Mouse (Mus musculus) hindbrain, postnatal 0 days (tissue): ENCODE results near the gene Nomo1. TPM values are rescaled to one million over a fixed set of nuclear protein-coding genes. Genes with fewer than 3 reads are reported as not detected.

Source experiments
- ATAC-seq: fragments of 200-750 bp; cut with Nextera tagmentation; 2 replicates; pipeline ENCODE4 v1.8.0; 2017; ENCODE audit warnings: mild to moderate bottlenecking, moderate TSS enrichment, moderate library complexity
- DNase-seq: peaks from one replicate; pipeline ENCODE4 v3.0.0-alpha.2; 2015; ENCODE audit warnings: low spot score
- H3K27ac ChIP-seq: fragments of 300-500 bp; sonication (generic); 2 replicates; pipeline ENCODE4 v1.5.1; 2014; ENCODE audit warnings: mild to moderate bottlenecking
- H3K27me3 ChIP-seq: fragments of 300-500 bp; sonication (generic); 2 replicates; pipeline ENCODE4 v1.6.1; 2014; ENCODE audit warnings: low read length, mixed read lengths; ENCODE audit not compliant: insufficient read depth
- H3K36me3 ChIP-seq: fragments of 300-500 bp; sonication (generic); 2 replicates; pipeline ENCODE4 v1.6.1; 2014; ENCODE audit warnings: low read length, mixed read lengths; ENCODE audit not compliant: insufficient read depth
- H3K4me1 ChIP-seq: fragments of 300-500 bp; sonication (generic); 2 replicates; pipeline ENCODE4 v1.6.1; 2014; ENCODE audit warnings: antibody characterized with exemption, low read length, mixed read lengths; ENCODE audit not compliant: insufficient read depth
- H3K4me2 ChIP-seq: fragments of 300-500 bp; sonication (generic); 2 replicates; pipeline ENCODE4 v1.6.1; 2014; ENCODE audit warnings: low read depth, mild to moderate bottlenecking, low read length, moderate library complexity, mixed read lengths
- H3K4me3 ChIP-seq: fragments of 300-500 bp; sonication (generic); 2 replicates; pipeline ENCODE4 v1.5.1; 2014; ENCODE audit warnings: low read length
- H3K9ac ChIP-seq: fragments of 300-500 bp; sonication (generic); replicated peaks from 2 replicates; pipeline ENCODE4 v1.6.1; 2014; ENCODE audit warnings: mild to moderate bottlenecking, low read length, moderate library complexity, mixed read lengths
- H3K9me3 ChIP-seq: fragments of 300-500 bp; sonication (generic); 2 replicates; pipeline ENCODE4 v1.6.1; 2016; ENCODE audit warnings: low read length, mixed read lengths
- CTCF ChIP-seq: IDR thresholded peaks from 2 replicates; pipeline ENCODE4 v1.5.1; 2016; ENCODE audit warnings: antibody characterized with exemption, control low read depth, low read depth
- WGBS: fragments of 180-500 bp; shearing (Covaris S2); extraction: QIAGEN DNeasy Blood & Tissue Kit; methylation state at CpG from one replicate; pipeline ENCODE4 v1.1.7; 2014; 5-methylcytosine and 5-hydroxymethylcytosine counted together
- polyA plus RNA-seq: library from polyadenylated mRNA; unstranded; fragments of >200 nt; fragmentation: Nextera tagmentation; extraction: Ambion mirVana; gene quantifications from 2 replicates; pipeline ENCODE4 v1.2.1, GENCODE M21; 2015
- total RNA-seq: library from RNA; depleted of rRNA; stranded (reverse); fragments of >200 nt; gene quantifications from 2 replicates; pipeline ENCODE4 v1.2.3, GENCODE M21; 2014; rRNA removed

Nomo1 gene
- total RNA-seq, result 53.6 and 61.5 TPM in 2 replicates
- 36.9 and 37.9 TPM in 2 replicates for polyA plus RNA-seq

GRCm38 (mm10) chr7:46033109-46033869, at the start of gene Nomo1:
Gene Nomo1 (plus strand): TSS chr7:46033698.
- peak; percentile 83 for TF ChIP-seq CTCF
- DNase-seq (peak; percentile 98), ATAC-seq (peak; percentile 95)
- H3K4me3 ChIP-seq, result peak within 1 kb of the TSS; percentile 70
- peak within 1 kb of the TSS; percentile 37; the same call in 1 of the 2 replicates for H3K27ac ChIP-seq
- 0 out of 2 replicates have a peak, but pooled peaks cover 2% of the 10 kb centered on the region for H3K36me3 ChIP-seq
- peak within 1 kb of the TSS; percentile 75 for H3K9ac ChIP-seq
- peaks cover 10% of the 10 kb centered on the region for H3K4me1 ChIP-seq
- 5% methylated on average over 43 of the region's 44 CpGs for WGBS
- H3K4me2 ChIP-seq, result peak within 1 kb of the TSS; percentile 93
- no peaks in the 10 kb centered on the region for H3K27me3 ChIP-seq
- no peaks in the 10 kb centered on the region for H3K9me3 ChIP-seq

GRCm38 (mm10) chr7:45986893-45987292, 46.6 kb upstream of the Nomo1 start:
- no peak overlapping the region for H3K4me3 ChIP-seq
- ATAC-seq, result no peak; the same call in 1 of the 2 replicates
- no peak for TF ChIP-seq CTCF

GRCm38 (mm10) chr7:45988344-45988743, 45.2 kb upstream of the Nomo1 start:
- DNase-seq (no peak), ATAC-seq (no peak)
- Histone ChIP-seq H3K36me3 (no peaks in the 10 kb centered on the region), H3K9ac (no peak overlapping the region), H3K4me2 (no peak overlapping the region), H3K27me3 (no peaks in the 10 kb centered on the region), H3K4me1 (no peaks in the 10 kb centered on the region), H3K9me3 (no peaks in the 10 kb centered on the region), H3K4me3 (no peak overlapping the region), H3K27ac (no peak overlapping the region)
- WGBS, result 94% methylated on average over 1 of the region's 1 CpGs
- TF ChIP-seq CTCF, result no peak

More at GRCm38 (mm10) chr7:45986893-45987292, 46.6 kb upstream of the Nomo1 start:
- 78% methylated on average over 5 of the region's 6 CpGs for WGBS
- H3K9me3 ChIP-seq, result no peaks in the 10 kb centered on the region
- H3K4me1 ChIP-seq, result no peaks in the 10 kb centered on the region
- no peak overlapping the region for H3K9ac ChIP-seq
- H3K27ac ChIP-seq, result no peak overlapping the region
- DNase-seq, result no peak
- no peaks in the 10 kb centered on the region for H3K36me3 ChIP-seq
- H3K4me2 ChIP-seq, result no peak overlapping the region
- H3K27me3 ChIP-seq, result no peaks in the 10 kb centered on the region

- Histone ChIP-seq H3K4me1 (no peaks in the 10 kb centered on the region), H3K36me3 (no peaks in the 10 kb centered on the region), H3K4me2 (no peak overlapping the region), H3K9me3 (no peaks in the 10 kb centered on the region), H3K27me3 (no peaks in the 10 kb centered on the region), H3K9ac (no peak overlapping the region), H3K4me3 (no peak overlapping the region), H3K27ac (no peak overlapping the region)
- WGBS, result 91% methylated on average over 8 of the region's 8 CpGs
- DNase-seq, result no peak
- TF ChIP-seq CTCF, result no peak
- no peak for ATAC-seq
These were observed 41.0 kb upstream of the Nomo1 start for GRCm38 (mm10) chr7:45992470-45992869.

GRCm38 (mm10) chr7:46000577-46000976, 32.9 kb upstream of the Nomo1 start:
- no peaks in the 10 kb centered on the region for H3K36me3 ChIP-seq
- 96% methylated on average over 4 of the region's 4 CpGs for WGBS
- H3K9ac ChIP-seq, result no peak overlapping the region
- no peaks in the 10 kb centered on the region for H3K9me3 ChIP-seq
- H3K4me2 ChIP-seq, result no peak overlapping the region
- ATAC-seq, result no peak
- H3K27ac ChIP-seq, result no peak overlapping the region
- H3K27me3 ChIP-seq, result no peaks in the 10 kb centered on the region
- H3K4me3 ChIP-seq, result no peak overlapping the region
- H3K4me1 ChIP-seq, result no peaks in the 10 kb centered on the region
- no peak for DNase-seq
- TF ChIP-seq CTCF, result no peak

GRCm38 (mm10) chr7:46002748-46003147, 30.8 kb upstream of the Nomo1 start:
- Histone ChIP-seq H3K4me2 (no peak overlapping the region), H3K27ac (no peak overlapping the region), H3K36me3 (no peaks in the 10 kb centered on the region), H3K9me3 (no peaks in the 10 kb centered on the region), H3K9ac (no peak overlapping the region), H3K4me1 (no peaks in the 10 kb centered on the region), H3K4me3 (no peak overlapping the region), H3K27me3 (no peaks in the 10 kb centered on the region)
- no peak for TF ChIP-seq CTCF
- DNase-seq (no peak), ATAC-seq (no peak)
- WGBS, result 49% methylated on average over 4 of the region's 4 CpGs

- peak; percentile 92 for TF ChIP-seq CTCF
- no peak overlapping the region for H3K27ac ChIP-seq
- no peaks in the 10 kb centered on the region for H3K36me3 ChIP-seq
- WGBS, result 13% methylated on average over 5 of the region's 5 CpGs
- H3K27me3 ChIP-seq, result no peaks in the 10 kb centered on the region
- peak; percentile 91 for DNase-seq
- no peak overlapping the region for H3K4me3 ChIP-seq
- no peaks in the 10 kb centered on the region for H3K4me1 ChIP-seq
- H3K9me3 ChIP-seq, result no peaks in the 10 kb centered on the region
- H3K9ac ChIP-seq, result no peak overlapping the region
- ATAC-seq, result peak; percentile 76
- H3K4me2 ChIP-seq, result no peak overlapping the region
These were observed 23.9 kb upstream of the Nomo1 start for GRCm38 (mm10) chr7:46009578-46009977.
